Mouse (Mus musculus) embryonic facial prominence, embryonic 12.5 days (tissue): ENCODE data around the gene Ccn5. TPM values are rescaled to one million over a fixed set of nuclear protein-coding genes. Genes with fewer than 3 reads are reported as not detected.

ENCODE experiments used
- ATAC-seq: fragments of 200-750 bp; cut with Nextera tagmentation; 2 replicates; pipeline ENCODE4 v1.8.0; 2017; ENCODE audit not compliant: insufficient number of reproducible peaks, insufficient read depth, low FRiP score, low TSS enrichment
- H3K27ac ChIP-seq: fragments of 300-500 bp; sonication (generic); 2 replicates; pipeline ENCODE4 v1.5.1; 2016; ENCODE audit warnings: mild to moderate bottlenecking
- H3K27me3 ChIP-seq: fragments of 300-500 bp; sonication (generic); 2 replicates; pipeline ENCODE4 v1.6.1; 2016; ENCODE audit warnings: mild to moderate bottlenecking, moderate library complexity
- H3K36me3 ChIP-seq: fragments of 300-500 bp; sonication (generic); 2 replicates; pipeline ENCODE4 v1.6.1; 2016; ENCODE audit warnings: mild to moderate bottlenecking
- H3K4me1 ChIP-seq: fragments of 300-500 bp; sonication (generic); 2 replicates; pipeline ENCODE4 v1.6.1; 2016
- H3K4me2 ChIP-seq: fragments of 300-500 bp; sonication (generic); replicated peaks from 2 replicates; pipeline ENCODE4 v1.6.1; 2016; ENCODE audit warnings: mild to moderate bottlenecking, moderate library complexity
- H3K4me3 ChIP-seq: fragments of 300-500 bp; sonication (generic); 2 replicates; pipeline ENCODE4 v1.5.1; 2016; ENCODE audit warnings: mild to moderate bottlenecking
- H3K9ac ChIP-seq: fragments of 300-500 bp; sonication (generic); 2 replicates; pipeline ENCODE4 v1.6.1; 2016; ENCODE audit warnings: mild to moderate bottlenecking, moderate library complexity
- H3K9me3 ChIP-seq: fragments of 300-500 bp; sonication (generic); 2 replicates; pipeline ENCODE4 v1.6.1; 2016; ENCODE audit warnings: mild to moderate bottlenecking, moderate library complexity
- WGBS: fragments of 180-500 bp; shearing (Covaris S2); methylation state at CpG from one replicate; pipeline ENCODE4 v1.1.7; 2016; 5-methylcytosine and 5-hydroxymethylcytosine counted together
- polyA plus RNA-seq: library from polyadenylated mRNA; unstranded; fragments of >200 nt; fragmentation: Nextera tagmentation; extraction: Ambion mirVana; gene quantifications from 2 replicates; pipeline ENCODE4 v1.2.1, GENCODE M21; 2016

Gene Ccn5
- 0.17 and 0.22 TPM in 2 replicates for polyA plus RNA-seq

- Histone ChIP-seq H3K9ac (no peak within 1 kb of the TSS), H3K4me3 (no peak within 1 kb of the TSS), H3K36me3 (no peaks in the 10 kb centered on the region), H3K9me3 (no peaks in the 10 kb centered on the region), H3K27me3 (no peaks in the 10 kb centered on the region), H3K4me2 (no peak within 1 kb of the TSS), H3K4me1 (peaks cover 5% of the 10 kb centered on the region; the same call in 1 of the 2 replicates), H3K27ac (no peak within 1 kb of the TSS)
- WGBS = 59% methylated on average over 4 of the region's 4 CpGs
- no peak for ATAC-seq
Observed at GRCm38 (mm10) chr2:163820607-163821006, at the start of gene Ccn5. Gene Ccn5 (plus strand): TSS chr2:163820861.

- ATAC-seq = no peak
- no peak overlapping the region for H3K9ac ChIP-seq
- no peak overlapping the region for H3K4me3 ChIP-seq
- no peaks in the 10 kb centered on the region for H3K36me3 ChIP-seq
- no peaks in the 10 kb centered on the region for H3K27me3 ChIP-seq
- 18% methylated on average over 13 of the region's 13 CpGs for WGBS
- no peak overlapping the region for H3K27ac ChIP-seq
- H3K4me1 ChIP-seq = no peaks in the 10 kb centered on the region
- H3K4me2 ChIP-seq = no peak overlapping the region
- no peaks in the 10 kb centered on the region for H3K9me3 ChIP-seq
Observed at GRCm38 (mm10) chr2:163776661-163777060, 44.0 kb upstream of the Ccn5 start.

- Histone ChIP-seq H3K27ac (no peak overlapping the region), H3K9ac (no peak overlapping the region), H3K4me1 (no peaks in the 10 kb centered on the region), H3K4me2 (no peak overlapping the region), H3K9me3 (no peaks in the 10 kb centered on the region), H3K4me3 (no peak overlapping the region), H3K36me3 (no peaks in the 10 kb centered on the region), H3K27me3 (no peaks in the 10 kb centered on the region)
- WGBS = 2% methylated on average over 2 of the region's 2 CpGs
- ATAC-seq = no peak
Observed at GRCm38 (mm10) chr2:163777061-163777460, 43.6 kb upstream of the Ccn5 start.

GRCm38 (mm10) chr2:163778896-163779295 is 41.8 kb upstream of the Ccn5 start:
- Histone ChIP-seq H3K4me3 (no peak overlapping the region), H3K4me2 (no peak overlapping the region), H3K36me3 (no peaks in the 10 kb centered on the region), H3K27me3 (no peaks in the 10 kb centered on the region), H3K9ac (no peak overlapping the region), H3K9me3 (no peaks in the 10 kb centered on the region), H3K27ac (no peak overlapping the region), H3K4me1 (no peaks in the 10 kb centered on the region)
- ATAC-seq = no peak
- 67% methylated on average over 4 of the region's 4 CpGs for WGBS

- Histone ChIP-seq H3K4me1 (no peaks in the 10 kb centered on the region), H3K9me3 (no peaks in the 10 kb centered on the region), H3K4me2 (no peak overlapping the region), H3K27ac (no peak overlapping the region), H3K9ac (no peak overlapping the region), H3K27me3 (no peaks in the 10 kb centered on the region), H3K36me3 (no peaks in the 10 kb centered on the region), H3K4me3 (no peak overlapping the region)
- no peak for ATAC-seq
- 85% methylated on average over 6 of the region's 6 CpGs for WGBS
Observed at GRCm38 (mm10) chr2:163783368-163783767, 37.3 kb upstream of the Ccn5 start.

- no peak overlapping the region for H3K4me3 ChIP-seq
- H3K4me1 ChIP-seq = no peaks in the 10 kb centered on the region
- H3K9ac ChIP-seq = no peak overlapping the region
- no peaks in the 10 kb centered on the region for H3K27me3 ChIP-seq
- ATAC-seq = no peak
- H3K36me3 ChIP-seq = no peaks in the 10 kb centered on the region
- H3K27ac ChIP-seq = no peak overlapping the region
- H3K9me3 ChIP-seq = no peaks in the 10 kb centered on the region
- 69% methylated on average over 4 of the region's 4 CpGs for WGBS
- no peak overlapping the region for H3K4me2 ChIP-seq
Observed at GRCm38 (mm10) chr2:163783901-163784300, 36.8 kb upstream of the Ccn5 start.

- 83% methylated on average over 6 of the region's 6 CpGs for WGBS
- Histone ChIP-seq H3K9me3 (no peaks in the 10 kb centered on the region), H3K9ac (no peak overlapping the region), H3K4me3 (no peak overlapping the region), H3K4me1 (no peaks in the 10 kb centered on the region), H3K36me3 (no peaks in the 10 kb centered on the region), H3K27me3 (no peaks in the 10 kb centered on the region), H3K27ac (no peak overlapping the region), H3K4me2 (no peak overlapping the region)
- ATAC-seq = no peak
Observed at GRCm38 (mm10) chr2:163787086-163787485, 33.6 kb upstream of the Ccn5 start.

- Histone ChIP-seq H3K9ac (no peak overlapping the region), H3K27ac (no peak overlapping the region), H3K4me1 (no peaks in the 10 kb centered on the region), H3K27me3 (no peaks in the 10 kb centered on the region), H3K4me3 (no peak overlapping the region), H3K9me3 (no peaks in the 10 kb centered on the region), H3K4me2 (no peak overlapping the region), H3K36me3 (no peaks in the 10 kb centered on the region)
- ATAC-seq = no peak
- 44% methylated on average over 3 of the region's 3 CpGs for WGBS
Observed at GRCm38 (mm10) chr2:163787709-163788108, 33.0 kb upstream of the Ccn5 start.

- Histone ChIP-seq H3K27me3 (no peaks in the 10 kb centered on the region), H3K4me1 (no peaks in the 10 kb centered on the region), H3K9me3 (no peaks in the 10 kb centered on the region), H3K36me3 (no peaks in the 10 kb centered on the region), H3K27ac (no peak overlapping the region), H3K4me2 (no peak overlapping the region), H3K4me3 (no peak overlapping the region), H3K9ac (no peak overlapping the region)
- 72% methylated on average over 4 of the region's 4 CpGs for WGBS
- no peak for ATAC-seq
Observed at GRCm38 (mm10) chr2:163788484-163788883, 32.2 kb upstream of the Ccn5 start.

GRCm38 (mm10) chr2:163798411-163798810 is 22.2 kb upstream of the Ccn5 start:
- Histone ChIP-seq H3K4me2 (no peak overlapping the region), H3K9me3 (no peaks in the 10 kb centered on the region), H3K27me3 (no peaks in the 10 kb centered on the region), H3K27ac (no peak overlapping the region), H3K9ac (no peak overlapping the region), H3K36me3 (no peaks in the 10 kb centered on the region), H3K4me1 (peaks cover 4% of the 10 kb centered on the region; the same call in 1 of the 2 replicates), H3K4me3 (no peak overlapping the region)
- no peak for ATAC-seq
- 45% methylated on average over 7 of the region's 7 CpGs for WGBS

GRCm38 (mm10) chr2:163800832-163801231 is 19.8 kb upstream of the Ccn5 start:
- Histone ChIP-seq H3K36me3 (no peaks in the 10 kb centered on the region), H3K9ac (no peak overlapping the region), H3K9me3 (no peaks in the 10 kb centered on the region), H3K27me3 (no peaks in the 10 kb centered on the region), H3K27ac (no peak overlapping the region), H3K4me3 (no peak overlapping the region), H3K4me2 (no peak overlapping the region), H3K4me1 (peaks cover 4% of the 10 kb centered on the region; the same call in 1 of the 2 replicates)
- ATAC-seq = no peak
- 45% methylated on average over 3 of the region's 3 CpGs for WGBS

GRCm38 (mm10) chr2:163801406-163801805 is 19.3 kb upstream of the Ccn5 start:
- Histone ChIP-seq H3K4me3 (no peak overlapping the region), H3K4me2 (no peak overlapping the region), H3K9ac (no peak overlapping the region), H3K27me3 (no peaks in the 10 kb centered on the region), H3K36me3 (no peaks in the 10 kb centered on the region), H3K9me3 (no peaks in the 10 kb centered on the region), H3K4me1 (peaks cover 4% of the 10 kb centered on the region; the same call in 1 of the 2 replicates), H3K27ac (no peak overlapping the region)
- WGBS = 77% methylated on average over 5 of the region's 5 CpGs
- no peak for ATAC-seq

GRCm38 (mm10) chr2:163803838-163804237 is 16.8 kb upstream of the Ccn5 start:
- Histone ChIP-seq H3K27ac (no peak overlapping the region), H3K4me3 (no peak overlapping the region), H3K9me3 (no peaks in the 10 kb centered on the region), H3K4me2 (no peak overlapping the region), H3K27me3 (no peaks in the 10 kb centered on the region), H3K4me1 (peaks cover 4% of the 10 kb centered on the region; the same call in 1 of the 2 replicates), H3K36me3 (no peaks in the 10 kb centered on the region), H3K9ac (no peak overlapping the region)
- 76% methylated on average over 5 of the region's 5 CpGs for WGBS
- ATAC-seq = no peak
